Mouse (Mus musculus) ES-E14 (cell line): Measurements from ENCODE around the gene Slc25a15.

ENCODE experiments used
- CHD2 ChIP-seq: IDR thresholded peaks from 2 replicates; pipeline ENCODE4 v1.6.1; 2014; ENCODE audit warnings: mild to moderate bottlenecking, low read depth, low read length, inconsistent platforms
- HCFC1 ChIP-seq: IDR thresholded peaks from 2 replicates; pipeline ENCODE4 v1.6.1; 2012; ENCODE audit warnings: low read length, inconsistent platforms, borderline replicate concordance; ENCODE audit not compliant: insufficient read depth
- MAFK ChIP-seq: IDR thresholded peaks from 2 replicates; pipeline ENCODE4 v1.6.1; 2014; ENCODE audit warnings: mild to moderate bottlenecking, low read depth, low read length, inconsistent platforms; ENCODE audit not compliant: insufficient read depth
- ZC3H11A ChIP-seq: IDR thresholded peaks from 2 replicates; pipeline ENCODE4 v1.6.1; 2012; ENCODE audit warnings: low read depth, mild to moderate bottlenecking, inconsistent platforms, low read length, borderline replicate concordance
- ZNF384 ChIP-seq: IDR thresholded peaks from 2 replicates; pipeline ENCODE4 v1.6.1; 2012; ENCODE audit warnings: low read depth, low read length, inconsistent platforms

GRCm38 (mm10) chr8:22335426-22335825 lies 63.0 kb downstream of the Slc25a15 start:
- TF ChIP-seq CHD2: no peak
- TF ChIP-seq ZC3H11A: no peak
- TF ChIP-seq HCFC1: no peak
- no peak for TF ChIP-seq ZNF384
- TF ChIP-seq MAFK: no peak
